Mouse (Mus musculus): ENCODE data around the gene Capn12.

GRCm38 (mm10) chr7:28838331-28838730 is 42.9 kb upstream of the Capn12 start:
- TF ChIP-seq CTCF (IDR thresholded peaks at IDR 0.05; ENCODE audit: control insufficient read depth, insufficient read depth, insufficient read length) (no peak), MYOG (IDR thresholded peaks at IDR 0.05; ENCODE audit: control insufficient read depth, extremely low read depth, insufficient read length) (no peak)

Measured in C2C12 (cell line).